Mouse (Mus musculus) C2C12 (cell line): ENCODE results near the gene Apeh.

ENCODE experiments used
- CTCF ChIP-seq: IDR thresholded peaks from one replicate; pipeline ENCODE4 v1.5.1; 2011; ENCODE audit not compliant: control insufficient read depth, insufficient read depth, insufficient read length
- MYOD1 ChIP-seq: IDR thresholded peaks from one replicate; pipeline ENCODE4 v1.6.1; 2011; ENCODE audit warnings: low read depth; ENCODE audit not compliant: control insufficient read depth, insufficient read length

- no peak for TF ChIP-seq CTCF
- no peak for TF ChIP-seq MYOD1
These were observed 46.5 kb downstream of the Apeh start for GRCm38 (mm10) chr9:108047601-108048565.
